Mouse (Mus musculus) heart, adult 18-20 months (tissue): ENCODE measurements around the gene Galk1. TPM values are rescaled to one million over a fixed set of nuclear protein-coding genes. Genes with fewer than 3 reads are reported as not detected.

Experiments used
- DNase-seq, 2 experiments: peaks; one replicate each; pipeline ENCODE4 v3.0.0; 2021 to 2022; ENCODE audit warnings: mixed read lengths in 1 of 2
- total RNA-seq, 2 experiments: library from RNA; stranded (reverse); gene quantifications; 2 replicates each; pipeline ENCODE4 v1.2.3; 2021

Galk1 gene
- total RNA-seq, 2 experiments from 2014 or later, result 14.1 to 15.0 TPM

DNA sequence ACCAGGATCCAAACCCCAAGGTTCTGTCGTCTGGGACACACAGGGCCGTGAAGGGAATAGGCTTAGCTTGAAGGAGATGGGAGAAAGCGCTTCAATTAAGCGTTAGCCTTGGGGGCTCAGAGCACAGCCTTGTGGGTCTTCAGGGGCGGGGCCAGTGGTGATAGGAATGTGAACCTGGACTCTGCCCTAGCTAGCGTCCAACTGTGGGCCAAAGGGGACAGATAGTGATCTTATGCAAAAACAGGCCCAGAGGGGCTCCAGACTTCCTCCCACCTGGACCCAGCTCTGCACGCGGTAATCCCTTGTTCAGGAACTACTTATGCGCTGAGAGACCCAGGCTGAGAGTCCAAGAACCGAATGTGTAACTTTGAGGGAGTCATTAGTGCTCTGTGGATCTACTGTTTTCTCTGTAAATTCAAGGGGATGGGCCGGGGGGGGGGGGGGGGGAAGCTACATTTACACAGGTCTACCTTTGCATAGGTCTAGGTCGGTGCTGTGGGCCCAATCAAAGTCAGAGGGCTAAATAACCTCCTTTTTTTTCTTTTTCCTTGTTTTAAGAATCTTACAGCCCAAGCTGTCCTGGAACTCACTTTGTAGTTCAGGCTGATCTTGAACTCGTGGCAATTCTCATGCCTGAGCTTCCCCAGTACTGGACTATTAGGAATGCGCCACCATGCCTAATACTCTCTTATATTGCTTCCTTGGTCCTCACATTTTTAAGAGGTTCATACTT is 824 bp downstream of the Galk1 start:
- DNase-seq, result no peak

- DNase-seq, result no peak
These were observed 1.6 kb downstream of the Galk1 start for GRCm38 (mm10) chr11:116010948-116011347.

GRCm38 (mm10) chr11:116010146-116010545 is 2.4 kb downstream of the Galk1 start:
- DNase-seq, result no peak

GRCm38 (mm10) chr11:116009661-116010060 is 2.9 kb downstream of the Galk1 start:
- DNase-seq, result no peak

DNA sequence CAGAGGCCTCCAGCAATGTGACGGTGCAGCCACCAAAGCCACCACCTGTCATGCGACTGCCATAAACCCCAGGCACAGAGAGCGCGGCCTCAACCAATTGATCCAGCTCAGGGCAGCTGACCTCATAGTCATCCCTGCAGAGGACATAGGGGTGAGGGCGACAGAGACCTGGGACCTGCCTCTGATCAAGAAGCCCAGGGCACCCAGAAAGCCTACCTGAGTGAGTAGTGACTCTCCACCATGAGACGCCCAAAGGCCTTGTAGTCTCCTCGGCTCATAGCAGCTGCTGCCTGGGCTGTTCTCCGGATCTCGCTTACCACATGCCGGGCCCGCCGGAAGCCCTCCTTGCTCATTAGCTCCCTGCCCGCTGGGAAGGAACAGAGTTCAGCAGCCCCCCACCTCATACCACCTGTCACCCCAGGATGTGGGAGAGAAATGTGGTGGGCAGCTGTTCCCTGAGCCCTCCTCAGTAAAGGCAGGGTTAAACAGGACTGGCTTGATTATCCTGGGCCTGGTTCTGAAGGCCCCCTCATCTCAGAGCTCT is 3.6 kb downstream of the Galk1 start:
- no peak for DNase-seq

DNA sequence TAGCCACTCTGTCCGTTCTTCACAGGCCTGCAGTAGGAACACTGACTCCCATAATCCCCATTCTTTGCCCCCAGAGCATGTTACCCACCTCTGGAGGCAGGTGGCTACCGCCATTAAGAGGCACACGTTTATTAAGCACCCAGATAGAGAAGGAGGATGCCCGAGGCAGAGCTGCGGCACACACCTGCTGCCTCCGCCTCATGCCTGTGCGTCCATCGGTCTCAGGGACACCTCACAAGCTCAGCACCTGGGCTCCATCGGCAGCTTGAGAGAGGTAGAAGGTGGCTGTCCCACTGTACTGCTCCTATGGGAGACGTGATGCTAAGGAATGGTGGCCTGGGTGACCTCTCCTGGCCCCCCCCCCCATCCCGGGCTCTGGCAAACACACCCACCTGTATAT is 4.1 kb downstream of the Galk1 start:
- DNase-seq, result no peak

DNA sequence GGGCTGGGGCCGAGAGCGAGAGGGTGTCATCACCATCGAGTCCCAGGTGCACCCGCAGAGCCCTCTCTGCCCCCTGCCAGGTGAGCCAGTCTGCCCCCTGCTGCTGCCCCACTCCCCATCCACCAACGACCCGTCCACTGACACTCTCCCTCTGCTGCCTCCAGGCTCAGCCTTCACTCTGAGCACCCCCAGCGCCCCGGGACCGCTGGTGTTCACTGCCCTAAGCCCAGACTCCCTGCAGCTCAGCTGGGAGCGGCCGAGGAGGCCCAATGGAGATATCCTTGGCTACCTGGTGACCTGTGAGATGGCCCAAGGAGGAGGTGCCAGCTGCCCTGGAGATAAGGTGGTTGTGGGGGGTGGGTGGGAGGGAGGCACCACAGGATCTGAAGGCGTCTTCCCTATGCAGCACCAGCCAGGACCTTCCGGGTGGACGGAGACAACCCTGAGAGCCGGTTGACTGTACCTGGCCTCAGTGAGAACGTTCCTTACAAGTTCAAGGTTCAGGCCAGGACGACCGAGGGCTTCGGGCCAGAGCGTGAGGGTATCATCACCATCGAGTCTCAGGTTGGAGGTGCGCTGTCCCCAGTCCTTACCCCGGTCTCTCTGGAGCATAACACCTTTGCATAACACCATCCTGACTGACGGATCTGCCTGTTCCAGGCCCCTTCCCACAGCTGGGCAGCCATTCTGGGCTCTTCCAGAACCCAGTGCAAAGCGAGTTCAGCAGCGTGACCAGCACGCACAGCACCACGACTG is 5.2 kb downstream of the Galk1 start:
- DNase-seq, result no peak

DNA sequence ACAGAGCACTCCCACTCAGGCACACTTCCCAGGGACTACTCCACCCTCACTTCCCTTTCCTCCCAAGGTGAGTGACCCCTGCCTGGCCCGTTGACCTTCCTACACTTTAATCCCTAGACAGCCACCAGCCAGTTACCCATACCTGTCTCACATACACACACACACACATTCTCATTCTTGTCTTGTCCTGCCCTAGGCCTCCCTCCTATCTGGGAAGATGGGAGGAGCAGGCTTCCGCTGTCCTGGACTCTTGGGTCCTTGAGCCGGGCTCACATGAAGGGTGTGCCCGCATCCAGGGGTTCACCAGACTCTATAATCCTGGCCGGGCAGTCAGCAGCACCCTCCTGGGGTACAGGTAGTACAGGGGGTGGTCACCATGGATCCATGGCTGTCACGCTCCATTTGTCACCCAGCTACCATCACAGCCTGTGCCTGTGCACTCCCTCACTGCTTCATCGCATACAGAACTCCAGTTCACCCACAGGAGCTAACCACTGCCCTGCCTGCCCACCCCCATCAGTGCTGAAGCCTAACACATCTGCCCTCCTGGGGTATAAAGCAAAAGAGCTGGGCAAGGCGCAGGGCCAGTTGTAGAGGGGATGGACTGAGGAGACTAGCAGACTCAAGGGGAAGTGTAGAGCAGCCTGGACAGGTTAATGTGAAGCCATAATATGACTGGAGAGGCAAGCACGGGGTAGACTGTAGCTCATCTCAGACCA is 6.7 kb downstream of the Galk1 start:
- DNase-seq, result no peak

DNA sequence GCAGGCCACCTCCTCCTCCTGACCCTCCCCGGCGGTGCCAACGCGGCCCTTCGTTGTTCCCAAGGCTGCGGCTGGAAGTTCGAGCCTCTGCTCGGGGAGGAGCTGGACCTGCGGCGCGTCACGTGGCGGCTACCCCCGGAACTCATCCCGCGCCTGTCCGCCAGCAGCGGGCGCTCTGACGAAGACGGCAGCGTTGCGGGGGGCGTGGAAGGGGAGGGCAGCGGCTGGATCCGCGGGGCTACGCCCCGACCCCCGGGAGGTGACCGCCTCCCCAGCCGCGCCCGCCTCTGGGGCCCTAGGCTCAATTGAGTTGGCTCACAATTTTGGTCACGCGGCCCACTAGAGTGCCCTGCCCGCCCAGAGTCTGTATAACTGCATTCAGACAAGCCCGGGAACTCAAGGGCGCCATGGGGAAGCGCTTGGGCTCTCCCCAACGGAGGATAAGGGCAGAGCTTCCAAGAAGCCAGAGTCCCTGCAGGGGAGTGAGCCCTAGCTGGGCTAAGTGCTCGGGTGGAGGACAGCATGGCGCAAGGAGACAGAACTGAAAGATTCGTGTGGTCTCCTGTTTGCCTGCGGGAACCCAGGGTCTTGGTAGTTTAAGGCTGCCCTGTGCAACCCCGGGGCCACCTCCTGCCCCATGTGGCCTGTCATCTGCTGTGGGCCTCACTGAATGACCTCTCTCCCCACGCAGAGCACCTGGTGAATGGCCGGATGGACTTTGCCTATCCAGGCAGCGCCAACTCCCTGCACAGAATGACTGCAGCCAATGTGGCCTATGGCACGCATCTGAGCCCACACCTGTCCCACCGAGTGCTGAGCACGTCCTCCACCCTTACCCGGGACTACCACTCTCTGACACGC is 7.4 kb downstream of the Galk1 start:
- peak; percentile 86 to 91 for DNase-seq

GRCm38 (mm10) chr11:116004186-116004823 is 8.2 kb downstream of the Galk1 start:
- no peak for DNase-seq

GRCm38 (mm10) chr11:116002894-116003293 is 9.6 kb downstream of the Galk1 start:
- no peak for DNase-seq

DNA sequence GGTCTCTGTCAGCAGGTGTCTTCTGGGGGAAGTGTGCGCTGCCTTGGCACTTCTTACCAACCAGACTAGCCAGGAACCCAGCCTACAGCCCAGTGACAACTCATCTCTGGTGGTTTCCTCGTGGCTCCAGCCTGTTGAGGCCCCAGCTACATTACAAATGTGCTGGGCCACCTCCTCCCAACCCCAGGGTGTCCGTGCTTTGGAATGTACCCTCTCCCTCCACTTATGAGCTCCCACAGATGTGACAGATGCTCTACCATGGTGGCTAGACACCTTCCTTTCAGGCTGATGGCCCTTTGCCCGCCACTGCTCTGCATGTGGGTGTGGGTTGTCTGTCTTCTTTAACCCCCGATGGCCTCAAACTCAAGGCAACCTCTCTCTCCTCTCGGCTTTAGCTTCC is 10.8 kb downstream of the Galk1 start:
- no peak for DNase-seq

- no peak for DNase-seq
These were observed 11.9 kb downstream of the Galk1 start for GRCm38 (mm10) chr11:116000607-116001006.

DNA sequence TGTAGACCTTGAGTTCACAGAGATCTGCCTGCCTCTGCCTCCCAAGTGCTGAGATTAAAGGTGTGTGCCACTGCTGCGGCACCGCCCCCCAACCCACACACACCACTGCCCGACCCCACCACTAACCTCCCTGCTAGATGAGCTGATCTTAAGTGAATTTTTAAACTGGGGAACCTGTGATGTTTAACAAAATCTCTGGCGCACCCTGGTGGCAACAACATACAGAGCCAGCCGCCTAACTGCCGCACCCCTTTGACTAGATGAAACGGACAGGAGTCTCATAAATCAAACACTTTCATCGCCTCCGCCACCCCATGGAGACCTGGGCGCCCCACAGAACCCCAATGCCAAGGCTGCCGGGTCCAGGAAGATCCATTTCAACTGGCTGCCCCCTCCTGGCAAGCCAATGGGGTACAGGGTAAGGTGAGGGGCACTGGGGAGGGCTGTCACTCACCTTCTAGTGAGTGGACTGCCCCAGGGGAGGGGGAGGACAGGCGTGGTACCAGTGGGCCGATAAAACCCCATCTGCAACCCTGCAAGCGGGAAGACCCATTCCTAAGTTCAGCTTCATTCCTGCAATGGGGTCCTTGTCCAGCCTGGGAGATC is 12.9 kb downstream of the Galk1 start:
- DNase-seq, result peak; percentile 66 to 86

DNA sequence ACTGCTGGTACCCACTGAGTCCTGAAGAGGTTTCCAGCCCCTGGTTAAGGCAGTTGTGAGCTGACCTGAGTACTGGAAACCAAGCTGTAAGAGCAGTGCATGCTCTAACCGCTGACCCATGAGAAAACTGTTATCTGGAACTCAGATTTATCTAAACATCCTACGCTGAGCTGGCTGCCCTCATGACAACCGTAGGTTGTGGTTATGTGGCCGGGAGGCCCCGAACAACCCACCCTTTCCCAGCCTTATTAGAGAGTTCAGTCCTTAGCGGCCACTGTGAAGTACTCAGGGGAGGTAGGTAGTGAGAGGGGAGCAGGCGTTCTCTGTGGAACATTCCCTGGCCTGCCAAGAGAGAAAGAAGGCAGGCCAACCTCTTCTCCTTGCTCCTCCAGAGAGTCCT is 13.5 kb downstream of the Galk1 start:
- DNase-seq, result no peak

DNA sequence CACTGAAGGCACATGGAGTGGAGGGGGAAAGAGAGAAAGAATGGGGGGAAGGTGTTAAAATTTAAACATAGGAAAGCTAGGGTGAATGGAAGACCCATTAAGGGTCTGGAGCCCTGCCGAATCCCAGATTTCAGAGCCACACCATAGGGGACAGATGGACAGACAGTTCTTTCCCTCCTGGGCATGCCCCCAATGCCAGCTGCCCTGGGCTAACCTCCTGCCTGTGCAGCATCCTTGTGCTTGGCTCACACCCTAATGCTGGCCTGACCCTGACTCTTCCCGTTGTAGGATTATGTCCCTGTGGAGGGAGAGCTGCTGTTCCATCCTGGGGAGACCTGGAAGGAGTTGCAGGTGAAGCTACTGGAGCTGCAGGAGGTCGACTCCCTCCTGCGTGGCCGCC is 14.9 kb downstream of the Galk1 start:
- no peak for DNase-seq

DNA sequence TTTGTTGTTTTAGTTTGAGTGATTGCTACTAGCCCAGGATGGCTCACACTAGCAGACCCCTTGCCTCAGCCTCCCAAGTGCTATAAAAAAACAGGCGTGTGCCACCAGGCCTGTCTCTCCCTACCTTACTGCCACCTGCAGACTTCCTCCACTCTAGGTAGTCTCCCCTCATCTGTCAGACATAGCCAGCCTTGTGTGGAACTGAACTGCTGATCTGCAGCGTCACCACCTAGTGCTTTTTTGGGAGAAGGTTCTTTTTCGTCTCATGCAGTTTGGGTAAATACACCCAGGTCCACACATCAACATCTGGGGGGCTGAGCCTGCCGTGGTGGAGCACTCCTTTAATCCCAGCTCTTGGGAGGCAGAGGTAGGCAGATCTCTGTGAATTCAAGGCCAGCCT is 15.5 kb downstream of the Galk1 start:
- DNase-seq, result no peak

GRCm38 (mm10) chr11:115995256-115995655 is 17.3 kb downstream of the Galk1 start:
- DNase-seq, result no peak

DNA sequence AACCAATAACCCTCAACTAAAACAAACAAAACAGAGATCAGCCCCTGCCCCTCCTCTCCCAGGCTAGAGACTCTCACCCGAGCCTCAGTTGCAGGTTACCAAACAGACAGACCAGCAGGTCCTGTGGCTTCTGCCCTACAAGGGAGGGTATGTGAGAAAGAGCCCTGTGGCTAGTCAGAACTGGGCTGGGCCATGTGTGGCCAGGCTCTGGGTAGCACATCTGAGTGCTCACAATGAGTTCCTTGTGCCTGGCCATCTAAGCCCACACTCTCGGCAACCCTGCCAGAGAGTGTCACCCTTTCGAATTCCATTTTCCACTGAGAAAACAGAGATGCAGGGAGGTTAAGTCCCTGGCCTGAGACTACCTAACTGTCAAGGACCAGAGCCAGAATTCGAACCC is 20.4 kb downstream of the Galk1 start:
- DNase-seq, result no peak

- DNase-seq, result no peak
These were observed 22.8 kb downstream of the Galk1 start for GRCm38 (mm10) chr11:115989686-115990085.

DNA sequence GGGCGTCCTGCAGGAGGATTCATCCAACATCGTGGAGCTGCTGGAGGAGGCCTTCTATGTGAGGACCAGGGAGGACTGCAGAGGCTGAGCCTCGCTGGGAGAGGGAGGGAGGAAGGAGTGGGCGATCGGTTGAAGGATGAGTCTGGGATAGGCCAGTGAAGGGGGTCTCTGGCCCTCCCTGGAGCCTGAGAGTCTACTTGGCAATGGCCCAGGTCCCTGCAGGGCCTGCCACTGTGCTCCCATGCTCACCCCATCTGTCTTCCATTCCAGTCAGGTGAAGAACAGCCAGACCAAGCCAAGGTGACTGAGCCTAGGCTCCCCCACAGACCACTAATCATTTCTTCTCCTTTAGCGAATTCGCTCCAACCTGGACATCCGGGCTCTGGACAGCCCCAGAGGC is 29.2 kb downstream of the Galk1 start:
- no peak for DNase-seq
